Mouse (Mus musculus) limb, embryonic 11.5 days (tissue): ENCODE data around the gene Sgf29. TPM values are rescaled to one million over a fixed set of nuclear protein-coding genes. Genes with fewer than 3 reads are reported as not detected.
"Not testable (repeated sequence)": the region's sequence is repeated elsewhere in the genome, so short reads cannot be mapped to it uniquely, and the experiment has no call there.

ENCODE experiments used
- ATAC-seq: fragments of 200-750 bp; cut with Nextera tagmentation; 2 replicates; pipeline ENCODE4 v1.8.0; 2017; ENCODE audit warnings: low read depth; ENCODE audit not compliant: insufficient number of reproducible peaks, low FRiP score, low TSS enrichment
- DNase-seq: peaks from one replicate; pipeline ENCODE4 v3.0.0-alpha.2; 2015; ENCODE audit warnings: low spot score
- H3K27ac ChIP-seq: fragments of 300-500 bp; sonication (generic); replicated peaks from 2 replicates; pipeline ENCODE4 v1.5.1; 2014; ENCODE audit warnings: low read depth, mild to moderate bottlenecking, low read length
- H3K27me3 ChIP-seq: fragments of 300-500 bp; sonication (generic); 2 replicates; pipeline ENCODE4 v1.6.1; 2014; ENCODE audit warnings: mild to moderate bottlenecking, low read length, mixed read lengths; ENCODE audit not compliant: control insufficient read depth, insufficient read depth
- H3K36me3 ChIP-seq: fragments of 300-500 bp; sonication (generic); 2 replicates; pipeline ENCODE4 v1.6.1; 2014; ENCODE audit warnings: mild to moderate bottlenecking, low read length, moderate library complexity, mixed read lengths; ENCODE audit not compliant: control insufficient read depth, insufficient read depth
- H3K4me1 ChIP-seq: fragments of 300-500 bp; sonication (generic); 2 replicates; pipeline ENCODE4 v1.6.1; 2014; ENCODE audit warnings: low read length, mixed read lengths; ENCODE audit not compliant: control insufficient read depth, insufficient read depth
- H3K4me2 ChIP-seq: fragments of 300-500 bp; sonication (generic); 2 replicates; pipeline ENCODE4 v1.6.1; 2014; ENCODE audit warnings: low read depth, mild to moderate bottlenecking, moderate library complexity; ENCODE audit not compliant: severe bottlenecking
- H3K4me3 ChIP-seq: fragments of 300-500 bp; sonication (generic); 2 replicates; pipeline ENCODE4 v1.5.1; 2014; ENCODE audit warnings: low read depth, low read length
- H3K9ac ChIP-seq: fragments of 300-500 bp; sonication (generic); 2 replicates; pipeline ENCODE4 v1.6.1; 2014; ENCODE audit warnings: mild to moderate bottlenecking, low read length
- H3K9me3 ChIP-seq: fragments of 300-500 bp; sonication (generic); 2 replicates; pipeline ENCODE4 v1.6.1; 2016; ENCODE audit warnings: low read length; ENCODE audit not compliant: control insufficient read depth
- WGBS: fragments of 180-500 bp; shearing (Covaris S2); extraction: QIAGEN DNeasy Blood & Tissue Kit; methylation state at CpG from one replicate; pipeline ENCODE4 v1.1.7; 2014; 5-methylcytosine and 5-hydroxymethylcytosine counted together
- polyA plus RNA-seq: library from polyadenylated mRNA; unstranded; fragments of >200 nt; fragmentation: Nextera tagmentation; extraction: Ambion mirVana; gene quantifications from 2 replicates; pipeline ENCODE4 v1.2.1, GENCODE M21; 2014

Gene Sgf29
- polyA plus RNA-seq, 1 experiment from 2014 or later, result 61.9 TPM

DNA sequence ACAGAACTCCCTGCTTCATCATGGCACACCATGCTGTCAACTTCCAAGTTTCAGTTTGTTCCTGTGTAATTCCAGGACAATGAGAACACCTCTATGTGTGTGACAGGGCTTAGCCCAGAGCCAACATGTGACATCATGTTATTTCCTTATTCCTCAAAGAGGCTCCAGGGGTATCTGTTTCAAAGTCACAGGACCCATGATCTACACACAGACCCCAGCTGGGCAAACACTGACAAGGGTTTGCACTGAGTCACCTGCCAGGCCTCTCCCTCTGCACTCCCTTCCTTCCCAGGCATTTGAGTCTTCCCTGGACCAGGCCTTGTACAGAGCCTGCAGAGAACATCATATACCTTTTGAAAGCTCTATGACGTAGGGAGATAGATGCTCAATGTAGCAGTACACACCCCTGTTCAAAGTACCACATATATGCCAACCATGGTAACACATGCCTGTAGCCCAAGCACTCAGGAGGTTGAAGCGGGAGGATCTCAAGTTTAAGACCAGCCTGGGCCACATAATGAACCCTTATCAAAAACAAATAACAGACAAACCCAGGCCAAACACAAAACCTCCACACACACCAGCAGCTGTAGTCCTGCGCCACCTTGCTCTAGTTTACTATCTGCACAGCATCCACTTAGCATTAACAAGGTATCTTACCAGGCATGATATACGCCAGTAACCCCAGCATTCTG lies 18.1 kb upstream of the Sgf29 start, which contains the start of gene Nupr1:
Gene Nupr1 (minus strand): TSS at position 38 of the 695 bp plus-strand sequence.
- no peak within 1 kb of the TSS for H3K4me2 ChIP-seq
- H3K27ac ChIP-seq, result no peak within 1 kb of the TSS
- H3K27me3 ChIP-seq, result no peaks in the 10 kb centered on the region
- no peaks in the 10 kb centered on the region for H3K36me3 ChIP-seq
- no peak for DNase-seq
- H3K9me3 ChIP-seq, result no peaks in the 10 kb centered on the region
- H3K9ac ChIP-seq, result no peak within 1 kb of the TSS
- 95% methylated on average over 4 of the region's 4 CpGs for WGBS
- ATAC-seq, result no peak
- H3K4me3 ChIP-seq, result no peak within 1 kb of the TSS
- H3K4me1 ChIP-seq, result peaks cover 10% of the 10 kb centered on the region; the same call in 1 of the 2 replicates

DNA sequence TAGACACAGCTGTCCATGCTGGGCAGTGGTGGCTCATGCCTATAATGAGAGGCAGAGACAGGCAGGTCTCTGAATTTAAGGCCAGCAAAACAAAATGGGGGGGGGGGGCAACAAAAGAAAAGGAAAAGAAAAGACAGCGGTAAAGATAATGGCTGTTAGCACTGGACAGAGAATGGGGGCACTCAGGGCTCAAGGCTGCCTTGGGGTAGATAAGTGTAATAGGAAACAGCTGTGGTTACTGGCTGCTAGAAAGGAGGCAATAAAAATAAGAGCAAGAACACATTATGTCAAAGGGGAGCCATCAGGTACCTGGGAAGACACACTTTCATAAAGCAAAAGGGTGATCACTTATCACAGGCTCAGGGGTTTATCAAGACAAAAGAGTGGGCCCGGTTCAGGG lies 16.6 kb upstream of the Sgf29 start:
- no peak for ATAC-seq
- no peak overlapping the region for H3K27ac ChIP-seq
- no peak overlapping the region for H3K4me2 ChIP-seq
- WGBS, result 45% methylated on average over 2 of the region's 2 CpGs
- H3K4me1 ChIP-seq, result peaks cover 10% of the 10 kb centered on the region; the same call in 1 of the 2 replicates
- no peaks in the 10 kb centered on the region for H3K36me3 ChIP-seq
- no peaks in the 10 kb centered on the region for H3K27me3 ChIP-seq
- H3K9ac ChIP-seq, result no peak overlapping the region
- H3K4me3 ChIP-seq, result no peak overlapping the region
- H3K9me3 ChIP-seq, result no peaks in the 10 kb centered on the region
- no peak for DNase-seq

DNA sequence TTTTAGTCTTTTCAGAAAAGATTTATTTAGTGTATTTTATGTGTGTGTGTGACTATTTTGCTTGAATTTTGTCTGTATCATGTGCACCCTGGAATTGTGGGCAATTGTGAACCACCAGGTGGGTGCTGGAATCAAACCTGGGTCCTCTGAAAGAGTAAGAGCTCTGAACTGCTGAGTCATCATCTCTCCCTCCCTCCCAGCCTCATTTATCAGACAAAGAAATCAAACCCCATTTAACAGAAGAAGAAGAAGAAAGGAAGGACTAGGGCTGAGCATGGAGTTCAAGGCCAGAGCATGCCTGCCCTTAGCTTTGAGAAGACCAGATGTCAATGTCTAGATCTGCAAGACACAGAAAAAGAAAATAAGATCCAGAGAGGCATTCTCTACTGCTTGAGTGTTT lies 13.7 kb upstream of the Sgf29 start:
- no peak overlapping the region for H3K9ac ChIP-seq
- no peak overlapping the region for H3K27ac ChIP-seq
- ATAC-seq, result no peak
- H3K9me3 ChIP-seq, result no peaks in the 10 kb centered on the region
- H3K36me3 ChIP-seq, result no peaks in the 10 kb centered on the region
- DNase-seq, result no peak
- no peak overlapping the region for H3K4me3 ChIP-seq
- H3K4me1 ChIP-seq, result peaks cover 8% of the 10 kb centered on the region; the same call in 1 of the 2 replicates
- H3K27me3 ChIP-seq, result no peaks in the 10 kb centered on the region
- no peak overlapping the region for H3K4me2 ChIP-seq

DNA sequence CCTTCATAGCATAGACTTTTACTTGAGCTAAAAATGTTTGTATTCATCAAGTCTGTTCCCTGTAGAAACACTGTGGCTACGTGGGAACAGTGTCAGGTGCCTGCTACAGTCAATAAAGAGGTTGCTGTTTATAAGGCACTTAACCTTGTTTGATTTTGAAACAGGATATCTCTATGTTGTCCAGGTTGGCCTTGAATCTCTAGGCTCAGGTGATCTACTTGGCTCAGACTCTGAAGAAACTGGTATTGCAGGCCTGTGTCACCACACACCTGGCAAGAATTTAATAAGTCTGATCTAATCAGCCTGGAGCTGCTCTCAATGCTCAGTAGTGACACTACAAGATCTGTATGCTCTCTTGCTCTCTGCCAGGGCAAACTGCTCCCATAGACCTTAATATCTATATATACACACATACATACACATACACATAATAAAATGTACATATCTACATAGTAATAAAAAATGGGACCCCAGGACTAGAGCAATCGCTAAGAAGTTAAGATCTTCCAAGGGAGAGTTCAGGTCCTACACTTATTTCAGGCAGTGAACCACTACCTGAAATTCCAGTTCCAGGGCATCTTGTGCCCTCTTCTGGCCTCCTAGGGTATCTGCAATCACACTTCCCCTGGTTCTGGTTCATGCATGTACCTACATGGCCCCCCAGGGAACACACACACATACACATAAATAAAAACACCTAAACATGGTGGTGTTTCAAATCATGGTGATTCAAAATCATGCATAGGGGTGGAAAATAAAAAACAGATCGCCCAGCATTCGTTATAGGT lies 12.2 kb upstream of the Sgf29 start:
- peak; percentile 45 for DNase-seq

DNA sequence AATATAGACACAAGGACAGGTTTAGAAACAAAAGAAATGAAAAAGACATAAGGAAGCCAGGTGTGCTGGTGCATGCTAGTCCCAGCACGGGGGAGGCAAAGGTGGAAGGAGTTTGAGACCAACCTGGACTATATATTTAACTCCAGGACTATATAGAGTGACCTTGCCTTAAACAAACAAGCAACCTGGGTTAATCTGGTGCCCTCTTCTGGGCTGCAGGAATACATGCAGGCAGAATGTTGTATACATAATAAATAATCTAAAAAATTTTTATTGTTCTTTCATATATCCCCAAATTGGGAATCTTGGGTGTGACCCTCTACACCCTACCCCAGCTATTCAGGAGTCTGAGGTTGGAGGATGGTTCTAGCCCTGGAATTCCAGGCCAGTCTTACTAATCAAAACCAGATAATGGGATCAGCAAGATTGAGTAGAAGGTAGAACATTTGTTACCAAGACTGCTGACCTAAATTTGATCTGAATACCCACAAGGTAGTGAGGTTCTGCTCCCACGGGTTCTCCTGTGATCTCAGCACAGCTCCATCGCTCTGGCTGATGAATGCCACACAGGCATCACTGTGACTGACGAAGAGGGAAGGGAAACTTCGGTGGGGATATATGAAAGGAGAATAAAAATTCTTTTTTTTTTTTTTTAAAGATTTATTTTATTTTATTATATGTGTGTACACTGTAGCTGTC lies 6.4 kb upstream of the Sgf29 start:
- 68% methylated on average over 5 of the region's 5 CpGs for WGBS
- Histone ChIP-seq H3K4me2 (no peak overlapping the region), H3K36me3 (no peaks in the 10 kb centered on the region), H3K4me3 (no peak overlapping the region), H3K27me3 (no peaks in the 10 kb centered on the region), H3K4me1 (no peaks in the 10 kb centered on the region), H3K9me3 (no peaks in the 10 kb centered on the region), H3K9ac (no peak overlapping the region), H3K27ac (no peak overlapping the region)
- DNase-seq (no peak), ATAC-seq (no peak)

More for the DNA sequence above, 12.2 kb upstream of the Sgf29 start:
- Histone ChIP-seq H3K27me3 (no peaks in the 10 kb centered on the region), H3K9me3 (no peaks in the 10 kb centered on the region), H3K4me2 (no peak overlapping the region), H3K4me3 (no peak overlapping the region), H3K27ac (no peak overlapping the region), H3K36me3 (no peaks in the 10 kb centered on the region), H3K4me1 (peaks cover 8% of the 10 kb centered on the region; the same call in 1 of the 2 replicates), H3K9ac (no peak overlapping the region)
- 15% methylated on average over 4 of the region's 4 CpGs for WGBS
- no peak for ATAC-seq

DNA sequence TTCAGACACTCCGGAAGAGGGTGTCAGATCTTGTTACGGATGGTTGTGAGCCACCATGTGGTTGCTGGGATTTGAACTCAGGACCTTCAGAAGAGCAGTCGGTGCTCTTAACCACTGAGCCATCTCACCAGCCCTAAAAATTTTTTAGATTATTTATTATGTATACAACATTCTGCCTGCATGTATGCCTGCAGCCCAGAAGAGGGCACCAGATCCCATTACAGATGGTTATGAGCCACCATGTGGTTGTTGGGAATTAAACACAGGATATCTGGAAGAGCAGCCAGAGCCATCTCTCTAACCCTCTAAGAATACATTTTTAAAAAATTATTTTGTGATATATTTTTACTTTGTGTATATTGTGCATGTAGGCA lies 5.9 kb upstream of the Sgf29 start:
- not testable (repeated sequence) for DNase-seq, H3K4me1 ChIP-seq, H3K36me3 ChIP-seq, H3K9ac ChIP-seq, H3K27me3 ChIP-seq, H3K27ac ChIP-seq, ATAC-seq, H3K4me2 ChIP-seq, H3K4me3 ChIP-seq, H3K9me3 ChIP-seq
- WGBS, result 75% methylated on average over 2 of the region's 3 CpGs

DNA sequence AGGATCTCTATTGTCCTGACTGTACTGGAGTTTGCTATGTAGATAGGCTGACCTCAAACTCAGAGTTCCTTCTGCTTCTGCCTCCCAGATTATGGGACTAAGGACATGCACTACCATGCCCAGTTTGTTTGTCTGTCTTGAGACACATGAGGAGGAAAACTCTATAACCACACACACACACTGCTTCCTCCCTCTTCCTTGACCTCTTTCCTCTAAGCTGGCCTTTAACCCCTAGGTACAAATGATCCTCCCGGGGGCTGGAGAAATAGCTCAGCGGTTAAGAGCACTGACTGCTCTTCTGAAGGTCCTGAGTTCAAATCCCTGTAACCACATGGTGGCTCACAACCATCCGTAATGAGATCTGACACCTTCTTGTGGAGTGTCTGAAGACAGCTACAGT lies 4.8 kb upstream of the Sgf29 start:
- WGBS, result 70% methylated on average over 3 of the region's 3 CpGs
- ATAC-seq, result no peak
- H3K9ac ChIP-seq, result no peak overlapping the region

DNA sequence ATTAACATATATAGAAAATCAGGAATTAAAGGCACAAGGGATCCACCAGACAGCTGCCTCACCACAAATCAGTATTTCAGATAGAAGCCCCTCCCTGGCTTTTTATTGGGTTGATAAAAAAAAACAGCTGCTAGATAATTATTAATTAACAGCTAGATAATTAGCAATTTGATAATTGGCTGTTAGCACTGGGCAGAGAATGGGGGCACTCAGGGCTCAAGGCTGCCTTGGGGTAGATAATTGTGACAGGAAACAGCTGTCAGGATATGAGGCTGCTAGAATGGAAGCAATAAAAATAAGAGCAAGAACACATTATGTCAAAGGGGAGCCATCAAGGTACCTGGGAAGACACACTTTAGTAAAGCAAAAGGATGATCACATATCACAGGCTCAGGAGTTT lies 4.2 kb upstream of the Sgf29 start:
- Histone ChIP-seq H3K4me2 (no peak overlapping the region), H3K27ac (no peak overlapping the region), H3K4me3 (no peak overlapping the region), H3K9me3 (no peaks in the 10 kb centered on the region), H3K27me3 (no peaks in the 10 kb centered on the region), H3K36me3 (no peaks in the 10 kb centered on the region), H3K9ac (no peak overlapping the region), H3K4me1 (peaks cover 2% of the 10 kb centered on the region; the same call in 1 of the 2 replicates)
- ATAC-seq (no peak), DNase-seq (no peak)

More for the DNA sequence above, 4.8 kb upstream of the Sgf29 start:
- H3K27ac ChIP-seq, result no peak overlapping the region
- H3K9me3 ChIP-seq, result no peaks in the 10 kb centered on the region
- H3K27me3 ChIP-seq, result no peaks in the 10 kb centered on the region
- DNase-seq, result no peak
- no peaks in the 10 kb centered on the region for H3K36me3 ChIP-seq
- H3K4me3 ChIP-seq, result no peak overlapping the region
- H3K4me1 ChIP-seq, result no peaks in the 10 kb centered on the region
- no peak overlapping the region for H3K4me2 ChIP-seq
